Mouse (Mus musculus) heart, adult 11 months (tissue): ENCODE measurements around the gene Vegfb.

Source experiments
- DNase-seq: peaks from one replicate; pipeline ENCODE4 v3.0.0; 2022

The Vegfb gene

GRCm38 (mm10) chr19:6939106-6940002 lies 48.1 kb downstream of the Vegfb start:
- peak; percentile 94 for DNase-seq

- DNase-seq = peak; percentile 98
Observed at GRCm38 (mm10) chr19:6937541-6938465, 49.6 kb downstream of the Vegfb start.

- peak; percentile 85 for DNase-seq
Observed at GRCm38 (mm10) chr19:6936299-6936698, 51.2 kb downstream of the Vegfb start.

GRCm38 (mm10) chr19:6934195-6934977 lies 53.1 kb downstream of the Vegfb start, which contains the start of gene Kcnk4:
Kcnk4 (minus strand) TSS chr19:6934515.
- no peak for DNase-seq

- peak; percentile 92 for DNase-seq
Observed at GRCm38 (mm10) chr19:6933436-6934194, 53.8 kb downstream of the Vegfb start.

GRCm38 (mm10) chr19:6933102-6933435 lies 54.4 kb downstream of the Vegfb start:
- DNase-seq = peak; percentile 82
